Mouse (Mus musculus): Measurements from ENCODE around the gene C1ql1. TPM values are rescaled to one million over a fixed set of nuclear protein-coding genes. Genes with fewer than 3 reads are reported as not detected.

C1ql1 gene
- polyA plus RNA-seq, 1 experiment from 2014 or later: 6.7 TPM

DNA sequence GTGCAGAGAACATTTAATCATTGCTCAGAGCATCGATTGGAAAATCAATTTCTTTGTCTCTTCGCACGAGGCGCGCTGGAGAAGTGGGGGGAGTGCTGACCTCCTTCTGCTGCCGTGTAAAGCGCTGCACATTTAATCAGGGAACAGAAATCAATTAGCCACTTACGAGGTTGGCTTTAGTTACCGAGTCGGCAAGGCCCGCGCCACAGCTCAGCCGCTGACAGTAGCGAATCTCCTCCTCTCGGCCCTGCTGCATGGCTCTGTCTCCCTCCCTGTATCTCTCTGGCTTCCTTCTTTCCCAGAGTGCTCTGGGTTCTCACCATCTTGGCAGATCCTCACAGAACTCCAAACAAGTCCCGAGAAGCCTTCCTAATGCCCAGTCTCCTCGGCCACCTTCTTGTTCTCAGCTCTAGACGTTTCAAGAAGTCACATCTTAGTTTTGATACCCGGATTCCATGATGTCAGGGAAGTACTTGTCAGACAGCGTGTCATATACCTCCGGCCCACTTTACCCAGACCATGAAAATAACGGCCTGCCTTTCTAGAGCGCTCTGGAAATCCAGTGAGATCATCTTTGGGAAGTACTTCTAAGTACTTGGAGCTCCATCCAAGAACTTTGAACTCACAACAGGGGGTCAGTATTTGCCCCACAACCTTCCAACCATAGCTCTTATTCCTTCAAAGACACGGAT is 17.5 kb upstream of the C1ql1 start:
- Histone ChIP-seq H3K4me3 (ENCODE audit: low read length) (no peak overlapping the region; the same call in 1 of the 2 replicates), H3K36me3 (ENCODE audit: control insufficient read depth, insufficient read depth, low read length) (no peaks in the 10 kb centered on the region), H3K4me1 (ENCODE audit: control insufficient read depth, insufficient read depth, low read length) (peaks cover 15% of the 10 kb centered on the region), H3K4me2 (replicated peaks; ENCODE audit: low read depth, low read length) (peak overlapping the region; percentile 40; the same call in 1 of the 2 replicates), H3K27ac (ENCODE audit: low read depth, low read length) (no peak overlapping the region), H3K9ac (ENCODE audit: low read depth, low read length) (peak overlapping the region; percentile 38; the same call in 1 of the 2 replicates), H3K27me3 (ENCODE audit: control insufficient read depth, insufficient read depth, low read length) (peaks cover 15% of the 10 kb centered on the region; the same call in 1 of the 2 replicates), H3K9me3 (ENCODE audit: control insufficient read depth, low read length) (no peaks in the 10 kb centered on the region)
- peak; percentile 40; the same call in 1 of the 2 replicates for ATAC-seq (ENCODE audit: low FRiP score, low TSS enrichment)
- 14% methylated on average over 24 of the region's 24 CpGs for WGBS

DNA sequence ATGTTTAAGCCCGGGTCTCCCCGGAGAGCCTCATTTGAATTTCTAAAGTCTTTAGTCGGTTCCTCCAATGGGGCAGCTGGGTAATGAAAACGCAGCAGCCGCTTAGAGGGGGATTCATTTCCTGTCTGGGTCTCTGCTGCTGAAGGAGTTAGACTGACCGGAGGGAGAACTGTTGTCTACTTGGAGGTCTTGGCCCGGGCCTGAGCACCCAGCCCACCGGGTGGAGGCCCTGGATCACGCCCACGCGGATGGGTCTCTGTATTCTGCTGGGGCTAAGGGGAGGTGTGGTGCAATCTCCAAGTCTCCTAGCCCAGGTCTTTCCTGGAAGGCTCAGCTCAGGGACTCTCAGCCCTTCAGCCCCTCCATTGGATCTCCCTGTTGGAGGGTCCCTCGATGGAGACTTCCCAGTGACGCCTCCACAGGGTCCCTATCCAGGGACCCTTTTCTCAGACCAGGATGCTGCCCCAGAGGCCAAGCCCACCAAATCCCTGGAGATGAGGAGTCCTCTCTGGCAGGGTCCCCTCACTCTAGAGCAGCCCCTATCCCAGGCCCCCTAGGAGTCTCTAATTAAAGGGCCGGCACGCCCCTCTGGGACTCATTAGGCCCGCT is 16.9 kb upstream of the C1ql1 start:
- H3K4me1 ChIP-seq (ENCODE audit: control insufficient read depth, insufficient read depth, low read length): peaks cover 15% of the 10 kb centered on the region
- H3K4me2 ChIP-seq (replicated peaks; ENCODE audit: low read depth, low read length): peak overlapping the region; percentile 40
- peak overlapping the region; percentile 38; the same call in 1 of the 2 replicates for H3K9ac ChIP-seq (ENCODE audit: low read depth, low read length)
- H3K9me3 ChIP-seq (ENCODE audit: control insufficient read depth, low read length): no peaks in the 10 kb centered on the region
- H3K27ac ChIP-seq (ENCODE audit: low read depth, low read length): no peak overlapping the region
- H3K36me3 ChIP-seq (ENCODE audit: control insufficient read depth, insufficient read depth, low read length): no peaks in the 10 kb centered on the region
- ATAC-seq (ENCODE audit: low FRiP score, low TSS enrichment): peak; percentile 36
- peaks cover 12% of the 10 kb centered on the region; the same call in 1 of the 2 replicates for H3K27me3 ChIP-seq (ENCODE audit: control insufficient read depth, insufficient read depth, low read length)
- no peak overlapping the region; the same call in 1 of the 2 replicates for H3K4me3 ChIP-seq (ENCODE audit: low read length)
- WGBS: 3% methylated on average over 16 of the region's 16 CpGs

DNA sequence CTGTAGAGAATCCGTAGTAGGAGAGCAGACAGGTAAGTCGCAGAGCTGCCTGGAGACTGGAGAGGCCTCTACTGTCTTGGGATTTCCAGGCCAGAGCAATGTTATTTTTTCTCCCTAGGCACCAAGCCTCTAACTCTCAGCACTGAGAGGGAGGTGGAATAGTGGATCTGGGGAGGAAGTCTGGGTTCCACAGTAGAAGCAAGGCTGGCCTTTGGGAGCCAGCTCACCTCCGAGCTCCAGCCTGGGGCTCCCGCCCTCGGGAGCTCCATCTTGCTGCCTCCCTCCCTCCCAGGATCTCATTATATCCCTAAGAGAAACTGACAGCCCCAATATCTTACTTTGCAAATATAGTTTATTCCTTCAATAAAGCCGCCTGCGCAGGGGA is 16.4 kb upstream of the C1ql1 start:
- no peak overlapping the region for H3K27ac ChIP-seq (ENCODE audit: low read depth, low read length)
- H3K9ac ChIP-seq (ENCODE audit: low read depth, low read length): peak overlapping the region; percentile 23; the same call in 1 of the 2 replicates

GRCm38 (mm10) chr11:102961082-102961481 is 14.6 kb upstream of the C1ql1 start:
- no peaks in the 10 kb centered on the region for H3K27me3 ChIP-seq (ENCODE audit: control insufficient read depth, insufficient read depth, low read length)
- H3K27ac ChIP-seq (ENCODE audit: low read depth, low read length): no peak overlapping the region
- ATAC-seq (ENCODE audit: low FRiP score, low TSS enrichment): no peak
- no peak overlapping the region for H3K9ac ChIP-seq (ENCODE audit: low read depth, low read length)
- H3K4me3 ChIP-seq (ENCODE audit: low read length): no peak overlapping the region
- no peaks in the 10 kb centered on the region for H3K36me3 ChIP-seq (ENCODE audit: control insufficient read depth, insufficient read depth, low read length)
- 87% methylated on average over 4 of the region's 4 CpGs for WGBS
- no peaks in the 10 kb centered on the region for H3K9me3 ChIP-seq (ENCODE audit: control insufficient read depth, low read length)
- peaks cover 15% of the 10 kb centered on the region for H3K4me1 ChIP-seq (ENCODE audit: control insufficient read depth, insufficient read depth, low read length)
- no peak overlapping the region for H3K4me2 ChIP-seq (replicated peaks; ENCODE audit: low read depth, low read length)

More for the DNA sequence above, 16.4 kb upstream of the C1ql1 start:
- Histone ChIP-seq H3K4me3 (ENCODE audit: low read length) (no peak overlapping the region), H3K4me1 (ENCODE audit: control insufficient read depth, insufficient read depth, low read length) (peaks cover 15% of the 10 kb centered on the region), H3K9me3 (ENCODE audit: control insufficient read depth, low read length) (no peaks in the 10 kb centered on the region), H3K36me3 (ENCODE audit: control insufficient read depth, insufficient read depth, low read length) (no peaks in the 10 kb centered on the region), H3K27me3 (ENCODE audit: control insufficient read depth, insufficient read depth, low read length) (peaks cover 7% of the 10 kb centered on the region; the same call in 1 of the 2 replicates), H3K4me2 (replicated peaks; ENCODE audit: low read depth, low read length) (peak overlapping the region; percentile 40)
- ATAC-seq (ENCODE audit: low FRiP score, low TSS enrichment): no peak; the same call in 1 of the 2 replicates
- WGBS: 29% methylated on average over 7 of the region's 7 CpGs

DNA sequence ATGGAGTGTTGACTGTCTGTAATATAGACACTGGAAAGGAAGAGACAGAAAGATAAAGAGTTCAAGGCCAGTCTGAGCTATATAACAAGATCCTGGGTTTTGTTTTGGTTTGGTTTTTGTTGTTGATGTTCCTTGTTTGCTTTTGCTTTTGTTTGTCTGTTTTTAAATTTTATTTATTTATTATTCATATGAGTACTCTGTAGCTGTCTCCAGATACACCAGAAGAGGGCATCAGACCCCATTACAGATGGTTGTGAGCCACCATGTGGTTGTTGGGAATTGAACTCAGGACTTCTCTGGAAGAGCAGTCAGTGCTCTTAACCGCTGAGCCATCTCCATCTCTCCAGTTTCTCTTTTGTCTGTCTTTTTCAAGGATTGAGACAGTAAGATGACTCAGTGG is 12.4 kb upstream of the C1ql1 start:
- H3K36me3 ChIP-seq (ENCODE audit: control insufficient read depth, insufficient read depth, low read length): no peaks in the 10 kb centered on the region
- H3K4me3 ChIP-seq (ENCODE audit: low read length): no peak overlapping the region
- ATAC-seq (ENCODE audit: low FRiP score, low TSS enrichment): no peak
- peaks cover 5% of the 10 kb centered on the region for H3K4me1 ChIP-seq (ENCODE audit: control insufficient read depth, insufficient read depth, low read length)
- no peak overlapping the region for H3K27ac ChIP-seq (ENCODE audit: low read depth, low read length)
- no peaks in the 10 kb centered on the region for H3K9me3 ChIP-seq (ENCODE audit: control insufficient read depth, low read length)
- no peak overlapping the region for H3K4me2 ChIP-seq (replicated peaks; ENCODE audit: low read depth, low read length)
- peaks cover 6% of the 10 kb centered on the region; the same call in 1 of the 2 replicates for H3K27me3 ChIP-seq (ENCODE audit: control insufficient read depth, insufficient read depth, low read length)
- no peak overlapping the region for H3K9ac ChIP-seq (ENCODE audit: low read depth, low read length)
- 73% methylated on average over 1 of the region's 1 CpGs for WGBS

DNA sequence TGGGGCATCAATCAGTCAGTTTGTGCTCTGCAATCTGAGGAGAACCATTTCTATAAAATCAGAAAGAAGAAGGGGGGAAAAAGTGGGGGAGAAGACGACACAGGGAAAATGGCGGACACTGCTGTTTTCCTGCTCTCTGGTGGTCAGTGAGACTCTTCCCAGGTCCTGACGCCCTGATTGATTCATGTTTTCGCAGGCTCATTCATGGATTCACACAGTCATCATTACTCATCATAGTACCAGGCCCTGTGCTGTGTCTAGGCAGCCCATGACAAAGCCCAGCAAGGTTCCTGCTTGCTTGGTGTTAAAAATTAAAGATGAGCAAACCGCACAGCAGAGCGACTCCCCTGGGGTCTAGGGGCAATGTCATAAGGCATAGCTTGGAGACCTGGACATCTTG is 11.9 kb upstream of the C1ql1 start:
- ATAC-seq (ENCODE audit: low FRiP score, low TSS enrichment): no peak
- 89% methylated on average over 6 of the region's 6 CpGs for WGBS
- Histone ChIP-seq H3K4me1 (ENCODE audit: control insufficient read depth, insufficient read depth, low read length) (peaks cover under 1% of the 10 kb centered on the region; the same call in 1 of the 2 replicates), H3K4me3 (ENCODE audit: low read length) (no peak overlapping the region), H3K9ac (ENCODE audit: low read depth, low read length) (no peak overlapping the region), H3K9me3 (ENCODE audit: control insufficient read depth, low read length) (no peaks in the 10 kb centered on the region), H3K36me3 (ENCODE audit: control insufficient read depth, insufficient read depth, low read length) (no peaks in the 10 kb centered on the region), H3K4me2 (replicated peaks; ENCODE audit: low read depth, low read length) (no peak overlapping the region), H3K27ac (ENCODE audit: low read depth, low read length) (no peak overlapping the region), H3K27me3 (ENCODE audit: control insufficient read depth, insufficient read depth, low read length) (peaks cover 6% of the 10 kb centered on the region; the same call in 1 of the 2 replicates)

- ATAC-seq (ENCODE audit: low FRiP score, low TSS enrichment): no peak
- Histone ChIP-seq H3K4me3 (ENCODE audit: low read length) (no peak overlapping the region), H3K36me3 (ENCODE audit: control insufficient read depth, insufficient read depth, low read length) (no peaks in the 10 kb centered on the region), H3K27me3 (ENCODE audit: control insufficient read depth, insufficient read depth, low read length) (peaks cover 6% of the 10 kb centered on the region; the same call in 1 of the 2 replicates), H3K4me1 (ENCODE audit: control insufficient read depth, insufficient read depth, low read length) (no peaks in the 10 kb centered on the region), H3K4me2 (replicated peaks; ENCODE audit: low read depth, low read length) (no peak overlapping the region), H3K27ac (ENCODE audit: low read depth, low read length) (no peak overlapping the region), H3K9me3 (ENCODE audit: control insufficient read depth, low read length) (no peaks in the 10 kb centered on the region), H3K9ac (ENCODE audit: low read depth, low read length) (no peak overlapping the region)
- 84% methylated on average over 8 of the region's 8 CpGs for WGBS
Observed at GRCm38 (mm10) chr11:102957692-102958091, 11.2 kb upstream of the C1ql1 start.

- WGBS: 54% methylated on average over 16 of the region's 16 CpGs
- Histone ChIP-seq H3K4me2 (replicated peaks; ENCODE audit: low read depth, low read length) (no peak overlapping the region), H3K27ac (ENCODE audit: low read depth, low read length) (no peak overlapping the region), H3K4me1 (ENCODE audit: control insufficient read depth, insufficient read depth, low read length) (no peaks in the 10 kb centered on the region), H3K9ac (ENCODE audit: low read depth, low read length) (no peak overlapping the region), H3K9me3 (ENCODE audit: control insufficient read depth, low read length) (no peaks in the 10 kb centered on the region), H3K4me3 (ENCODE audit: low read length) (no peak overlapping the region), H3K36me3 (ENCODE audit: control insufficient read depth, insufficient read depth, low read length) (no peaks in the 10 kb centered on the region), H3K27me3 (ENCODE audit: control insufficient read depth, insufficient read depth, low read length) (peaks cover 6% of the 10 kb centered on the region; the same call in 1 of the 2 replicates)
- ATAC-seq (ENCODE audit: low FRiP score, low TSS enrichment): 0 out of 2 replicates have a peak, but pooled peaks have one; percentile 28
Observed at GRCm38 (mm10) chr11:102956962-102957614, 10.6 kb upstream of the C1ql1 start.
